Mouse (Mus musculus) heart, postnatal 10 days (tissue): ENCODE data around the gene Naa11. TPM values are rescaled to one million over a fixed set of nuclear protein-coding genes. Genes with fewer than 3 reads are reported as not detected.

Experiments used
- DNase-seq, 2 experiments: peaks; one replicate each; pipeline ENCODE4 v3.0.0; 2021
- intact Hi-C: fragments of 180-260 bp; cut with DNase I; formaldehyde crosslinking; loops from one replicate; pipeline ENCODE4 v1.15.1; 2025
- total RNA-seq, 2 experiments: library from RNA; stranded (reverse); gene quantifications; 2 replicates each; pipeline ENCODE4 v1.2.3; 2021

Naa11 gene
- total RNA-seq: not detected

DNA sequence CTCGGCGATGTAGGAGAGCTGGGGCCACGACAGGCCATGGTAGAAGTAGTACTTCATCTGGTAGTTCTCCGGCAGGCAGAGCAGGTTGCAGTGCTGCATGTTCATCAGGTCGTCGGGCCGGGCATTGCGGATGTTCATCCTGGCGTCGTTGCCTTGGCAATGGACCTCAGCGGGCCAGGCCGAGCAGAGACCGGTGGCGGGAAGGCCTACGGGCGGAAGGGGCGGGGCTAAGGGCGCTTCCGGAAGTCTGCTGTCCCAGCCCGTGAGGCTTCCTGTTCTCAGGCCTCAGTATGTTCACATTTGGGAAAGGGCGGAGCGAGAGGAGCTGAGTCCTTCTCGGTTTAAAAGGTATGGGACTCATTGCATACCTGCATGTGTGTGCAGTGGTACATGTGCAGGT lies at the start of gene Naa11:
Gene Naa11 (minus strand): TSS at position 220 of the 400 bp plus-strand sequence.
- intact Hi-C loops: no loop called here
- no peak for DNase-seq

DNA sequence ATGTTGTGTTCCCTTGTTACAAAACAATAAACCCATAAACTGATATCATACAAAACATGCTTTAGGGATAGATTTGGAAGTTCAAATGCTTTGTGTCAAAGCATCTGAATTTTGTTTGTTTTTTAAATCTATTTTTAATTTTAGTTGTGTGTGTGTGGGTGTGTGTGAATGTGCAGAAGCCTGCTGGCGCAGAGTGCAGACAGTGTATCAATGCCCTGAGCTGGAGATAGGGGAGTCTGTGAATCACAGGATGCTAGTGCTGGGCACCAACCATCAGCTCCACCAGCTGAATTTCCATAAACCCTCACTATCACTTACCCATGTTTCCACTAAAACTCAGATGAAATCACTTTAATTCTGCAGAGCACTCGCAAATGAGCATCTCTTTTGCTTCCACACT lies 40.3 kb upstream of the Naa11 start:
- intact Hi-C loops: no loop called here
- no peak for DNase-seq

- DNase-seq: no peak
- intact Hi-C loops: no loop called here
These were observed 37.8 kb upstream of the Naa11 start for GRCm38 (mm10) chr5:97429976-97430375.

DNA sequence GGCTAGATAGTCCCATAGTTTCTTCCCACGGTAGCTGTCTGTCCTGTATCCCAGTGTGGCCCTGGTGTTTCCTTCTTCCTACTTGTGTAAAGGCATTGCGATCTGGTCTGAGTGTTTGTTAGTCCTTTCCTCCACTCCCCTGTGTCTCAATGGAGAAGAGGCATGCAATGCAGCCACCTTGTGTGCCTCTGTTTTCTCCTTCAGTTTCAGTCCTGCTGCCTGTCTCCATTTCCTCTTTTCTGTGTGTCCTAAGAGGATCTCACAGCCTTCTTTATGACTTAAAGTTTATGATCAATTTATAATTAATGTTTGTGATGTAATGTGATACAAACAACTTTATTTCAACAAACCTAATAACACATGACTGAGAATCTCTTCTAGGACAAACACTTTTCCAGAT lies 29.5 kb upstream of the Naa11 start:
- intact Hi-C loops: no loop called here
- no peak for DNase-seq

- DNase-seq: no peak
- intact Hi-C loops: no loop called here
These were observed 25.0 kb upstream of the Naa11 start for GRCm38 (mm10) chr5:97417185-97417584.

GRCm38 (mm10) chr5:97415837-97416236 lies 23.7 kb upstream of the Naa11 start:
- DNase-seq: no peak
- intact Hi-C loops: no loop called here

DNA sequence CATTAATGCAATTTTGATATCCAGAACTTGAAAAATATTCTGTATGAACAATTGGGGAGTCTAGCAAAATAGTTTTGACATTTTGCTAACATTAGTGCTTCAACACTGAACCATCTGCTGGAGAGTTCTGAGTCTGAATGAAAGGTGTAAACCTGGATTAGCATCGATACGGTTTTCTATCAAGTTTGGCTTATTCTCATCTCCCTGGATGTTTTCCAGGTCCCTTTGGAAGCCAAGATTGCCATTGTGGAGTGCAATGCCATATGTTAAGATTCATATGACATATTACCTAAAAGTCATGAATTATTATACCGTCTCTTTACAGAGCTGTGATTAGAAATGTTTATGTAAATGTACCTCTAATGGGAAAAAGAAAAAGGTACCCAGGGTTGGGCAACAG lies 21.5 kb upstream of the Naa11 start:
- no peak for DNase-seq
- intact Hi-C loops: loop anchor here (2.0 kb wide), 1 partner anchor 23 kb away; no protein-coding TSS in a partner anchor

DNA sequence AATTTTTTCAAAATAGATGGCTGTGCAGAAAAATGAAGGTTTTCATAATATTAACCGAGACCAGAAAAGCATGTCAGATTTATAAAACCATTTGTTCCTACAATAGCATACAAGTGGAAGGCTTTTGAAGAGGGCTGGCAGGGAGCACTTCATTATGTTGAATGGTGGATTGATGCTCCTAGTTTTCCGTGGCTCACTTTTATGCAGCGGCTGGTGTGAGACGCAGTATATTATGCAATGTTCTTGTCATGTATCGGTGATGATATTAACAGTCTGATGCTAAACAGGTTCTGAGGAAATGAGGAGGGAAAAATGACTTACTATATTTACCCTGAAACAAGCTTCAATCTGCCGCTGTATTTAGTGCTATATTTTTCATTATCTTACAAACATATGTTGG lies 18.0 kb upstream of the Naa11 start:
- no peak for DNase-seq
- intact Hi-C loops: no loop called here

DNA sequence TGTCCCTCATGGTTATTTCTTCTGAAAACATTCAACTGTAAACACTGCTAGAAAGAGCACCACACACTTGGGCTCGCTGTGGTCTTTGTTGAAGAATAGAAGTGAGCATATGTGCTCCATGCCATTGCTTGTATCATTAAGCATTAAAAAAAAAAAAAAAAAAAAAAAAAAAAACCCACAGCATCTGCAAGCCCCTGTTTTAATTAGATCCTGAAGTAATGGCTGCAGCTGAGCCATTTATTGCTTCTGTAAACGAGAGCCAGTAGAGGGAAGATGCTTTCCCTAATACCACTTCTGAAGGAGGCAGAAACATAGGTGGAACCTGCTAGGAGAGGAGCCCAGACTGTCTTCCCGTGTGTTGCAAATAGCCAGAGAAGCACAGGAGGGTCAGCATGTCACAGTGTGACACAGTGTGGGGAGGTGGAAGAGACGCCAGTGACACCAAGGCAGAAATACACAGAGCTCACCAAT lies 17.1 kb upstream of the Naa11 start:
- no peak for DNase-seq
- intact Hi-C loops: no loop called here

- intact Hi-C loops: no loop called here
- DNase-seq: no peak
These were observed 8.9 kb upstream of the Naa11 start for GRCm38 (mm10) chr5:97401042-97401441.

DNA sequence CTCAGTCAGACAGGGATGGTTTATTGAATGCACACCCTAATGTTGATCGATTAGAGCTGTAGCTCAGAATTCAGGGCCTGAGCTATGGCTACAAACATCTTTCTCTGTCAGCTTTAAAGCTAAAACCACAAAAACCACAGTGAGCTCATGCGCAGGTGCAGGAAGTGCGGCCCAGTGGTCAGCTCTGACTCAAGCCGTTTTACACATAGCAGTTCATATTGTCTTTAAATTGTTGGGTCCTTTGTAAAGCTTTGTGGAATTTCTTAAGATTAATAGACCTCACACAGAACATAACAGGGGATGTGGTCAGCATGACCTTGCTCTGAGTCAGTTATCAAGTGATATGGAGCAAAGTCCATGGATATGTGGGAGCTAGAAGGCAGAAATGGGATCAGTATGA lies 5.4 kb upstream of the Naa11 start:
- intact Hi-C loops: no loop called here

GRCm38 (mm10) chr5:97387622-97388021 lies 4.6 kb downstream of the Naa11 start:
- peak; percentile 7 to 10 for DNase-seq
- intact Hi-C loops: no loop called here

More for the DNA sequence above, 5.4 kb upstream of the Naa11 start:
- no peak for DNase-seq

GRCm38 (mm10) chr5:97384399-97384798 lies 7.8 kb downstream of the Naa11 start:
- intact Hi-C loops: no loop called here
- DNase-seq: no peak

DNA sequence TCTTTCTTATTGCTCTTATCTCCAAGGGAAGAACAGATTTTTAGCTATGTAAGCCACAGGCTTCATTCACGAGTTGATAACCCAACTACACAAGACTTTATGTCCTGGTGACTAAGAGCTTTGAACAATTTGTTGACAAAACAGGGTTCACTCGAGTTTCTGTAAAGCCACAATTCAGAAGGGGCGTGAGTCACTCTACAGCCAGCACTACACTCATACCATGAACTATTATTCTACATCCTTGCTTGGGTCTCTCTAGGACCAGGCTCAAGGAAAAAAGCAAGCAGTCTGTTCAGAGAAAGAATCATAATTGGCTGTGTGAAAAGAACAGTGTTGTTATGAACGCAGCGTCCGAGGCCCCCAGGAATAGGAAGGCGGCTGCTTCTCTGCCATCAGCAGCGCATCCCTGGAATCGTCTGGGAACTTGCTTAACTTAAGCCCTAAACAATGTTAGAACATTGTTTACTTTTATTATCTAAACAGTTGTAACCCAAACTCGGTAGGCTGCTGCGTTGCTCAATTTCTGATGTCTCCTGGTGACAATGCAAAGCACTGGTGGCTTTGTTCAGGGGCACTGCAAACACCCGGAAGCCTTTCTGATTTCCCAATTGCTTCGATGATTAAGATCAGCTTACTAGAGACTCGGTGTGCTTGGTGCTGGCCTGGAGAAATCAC lies 9.5 kb downstream of the Naa11 start:
- no peak for DNase-seq
- intact Hi-C loops: no loop called here

DNA sequence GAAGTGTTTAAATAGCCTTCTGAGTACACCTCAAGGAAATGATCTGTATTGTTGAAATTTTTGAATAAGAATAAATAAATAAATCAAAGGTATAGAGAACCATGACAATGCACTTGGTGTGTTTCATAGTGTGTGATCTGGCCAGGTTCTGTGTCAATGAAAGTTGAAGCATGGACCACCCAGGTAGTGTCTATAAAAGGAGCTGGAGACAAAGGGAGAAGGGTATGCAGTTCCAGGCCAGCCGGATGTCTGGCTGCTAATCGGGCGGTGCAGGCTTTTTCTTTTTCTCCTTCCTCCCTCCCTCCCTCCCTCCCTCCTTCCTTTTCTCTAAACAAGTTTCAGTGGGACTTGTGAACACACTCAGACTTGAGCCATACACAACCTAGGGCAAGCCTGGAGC lies 12.2 kb downstream of the Naa11 start:
- no peak for DNase-seq
- intact Hi-C loops: no loop called here

- intact Hi-C loops: no loop called here
- DNase-seq: no peak
These were observed 27.4 kb downstream of the Naa11 start for GRCm38 (mm10) chr5:97364781-97365180.

DNA sequence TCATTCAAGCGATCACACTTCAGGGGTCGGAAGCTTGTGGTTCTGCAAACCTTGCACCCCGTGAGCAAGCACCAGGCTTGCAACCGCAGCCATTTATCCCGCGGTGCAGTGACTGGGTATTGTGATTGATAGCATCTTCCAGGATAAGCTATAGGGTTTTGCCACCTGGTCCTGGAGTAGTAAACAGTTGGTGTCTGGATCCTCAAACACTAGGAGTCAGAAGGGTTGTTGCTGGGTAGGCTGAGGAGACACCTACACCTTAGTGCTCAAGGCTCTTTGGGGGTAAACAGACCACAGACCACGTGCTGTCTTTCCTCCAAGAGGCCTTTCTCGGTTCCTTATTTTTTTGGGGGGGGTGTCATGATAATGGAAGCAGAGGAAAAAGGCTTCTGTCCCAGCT lies 27.9 kb downstream of the Naa11 start:
- intact Hi-C loops: no loop called here
- DNase-seq: no peak

DNA sequence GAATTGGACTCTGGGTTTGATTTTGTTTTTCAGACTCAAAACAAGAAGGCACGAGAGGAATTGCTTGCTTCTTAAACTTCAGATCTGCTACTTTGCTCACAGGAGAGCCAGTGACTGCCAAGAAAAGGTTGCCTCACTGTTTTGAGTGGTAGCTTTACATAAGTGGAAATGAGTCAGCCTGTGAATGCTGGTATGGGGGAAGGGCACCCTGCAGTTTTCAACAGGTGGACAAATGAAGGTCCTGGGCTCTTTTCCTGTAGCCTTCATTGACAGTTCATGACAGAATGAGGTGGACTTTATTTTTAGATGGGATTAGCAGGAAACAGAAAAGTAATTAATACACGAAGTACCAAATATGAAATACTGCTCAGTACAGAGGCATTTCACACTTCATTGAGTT lies 29.6 kb downstream of the Naa11 start:
- DNase-seq: peak; percentile 25 to 28
- intact Hi-C loops: no loop called here

DNA sequence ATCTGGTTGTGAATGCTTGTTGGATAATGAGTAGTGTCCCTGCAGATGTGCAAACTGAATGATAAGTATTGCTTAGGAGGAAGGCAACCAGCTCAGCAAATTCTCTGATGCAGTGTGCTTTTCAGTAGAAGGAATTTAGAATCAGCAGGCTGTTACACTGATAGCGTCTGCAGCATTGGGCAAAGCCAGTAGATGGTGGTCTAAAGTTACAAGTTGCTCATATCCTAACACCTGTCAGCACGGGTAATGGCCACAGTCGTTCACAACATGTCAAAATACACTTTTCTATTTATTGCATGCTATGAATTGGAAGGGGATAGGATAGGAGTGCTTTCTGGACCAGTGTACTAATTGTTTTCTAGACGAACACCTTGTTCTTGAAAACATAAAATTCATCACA lies 33.1 kb downstream of the Naa11 start:
- no peak for DNase-seq
- intact Hi-C loops: no loop called here

GRCm38 (mm10) chr5:97356135-97356534 lies 36.0 kb downstream of the Naa11 start:
- no peak for DNase-seq
- intact Hi-C loops: no loop called here

DNA sequence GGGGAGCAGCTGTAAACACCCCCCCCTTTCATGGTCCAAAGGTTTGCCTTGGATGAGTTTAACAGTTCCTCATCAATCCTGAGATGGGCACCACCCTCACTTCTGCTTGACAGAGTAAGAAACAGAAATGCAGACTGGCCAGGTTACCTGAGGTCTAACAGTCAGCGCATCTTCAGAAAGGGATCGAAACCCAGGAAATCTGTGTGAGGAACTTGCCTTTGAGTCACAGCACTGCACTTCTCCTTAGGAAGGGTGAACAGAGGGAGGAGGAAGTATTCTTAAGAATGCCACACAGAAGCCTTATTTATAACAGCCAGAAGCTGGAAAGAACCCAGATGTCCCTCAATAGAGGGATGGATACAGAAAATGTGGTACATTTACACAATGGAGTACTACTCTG lies 37.0 kb downstream of the Naa11 start:
- no peak for DNase-seq
- intact Hi-C loops: no loop called here

GRCm38 (mm10) chr5:97348760-97349159 lies 43.4 kb downstream of the Naa11 start:
- DNase-seq: peak; percentile 18 to 34
- intact Hi-C loops: no loop called here

DNA sequence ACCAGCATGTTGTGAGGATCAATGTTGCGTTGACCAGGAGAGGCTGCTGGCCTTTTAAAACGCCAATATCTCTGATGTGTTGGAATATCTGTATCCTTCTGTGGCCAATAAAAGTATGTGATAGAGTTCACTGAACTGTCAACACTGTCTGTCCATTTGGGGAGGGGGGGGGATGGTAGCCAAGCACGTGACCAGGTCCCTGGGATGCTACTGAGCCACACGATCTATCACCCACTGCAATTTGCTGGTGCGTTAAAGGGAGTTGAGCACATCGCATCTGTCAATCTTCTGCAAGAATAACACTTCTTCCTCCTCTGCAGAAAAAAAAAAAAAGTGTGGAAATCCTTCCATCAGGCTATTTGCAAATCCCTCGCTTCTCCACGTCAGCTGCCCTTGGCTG lies 43.9 kb downstream of the Naa11 start:
- intact Hi-C loops: no loop called here
- no peak for DNase-seq
